Mouse (Mus musculus): Measurements from ENCODE around the gene Fcgr4. TPM values are rescaled to one million over a fixed set of nuclear protein-coding genes. Genes with fewer than 3 reads are reported as not detected.

Fcgr4 gene
- polyA plus RNA-seq, 1 experiment from 2014 or later, result 0.22 TPM

Small RNAs within 50 kb of the gene (microRNA-seq; reads per million reads assigned to microRNA genes)
- not detected for gene Gm27552
- gene Mir6546, result 0.83 reads per million

Other genes starting within 250 kb of the Fcgr4 start
- gene Atf6, start 151.1 kb upstream of the Fcgr4 start, polyA plus RNA-seq (2015; fragmentation: Nextera tagmentation; extraction: Ambion mirVana), result 7.7 and 8.1 TPM in 2 replicates
- gene Gm26620, start 133.9 kb upstream of the Fcgr4 start, polyA plus RNA-seq (2015; fragmentation: Nextera tagmentation; extraction: Ambion mirVana), result 0.58 and 1.1 TPM in 2 replicates
- 32.6 and 39.2 TPM in 2 replicates for gene Dusp12, start 133.4 kb upstream of the Fcgr4 start, polyA plus RNA-seq (2015; fragmentation: Nextera tagmentation; extraction: Ambion mirVana)
- gene Fcrlb, start 106.0 kb upstream of the Fcgr4 start, polyA plus RNA-seq (2015; fragmentation: Nextera tagmentation; extraction: Ambion mirVana), result 0.22 TPM in 1 of 2 replicates, not detected in the other
- not detected in 2 replicates for gene Fcrla, start 91.3 kb upstream of the Fcgr4 start, polyA plus RNA-seq (2015; fragmentation: Nextera tagmentation; extraction: Ambion mirVana)
- gene Fcgr2b, start 42.4 kb upstream of the Fcgr4 start, polyA plus RNA-seq (2015; fragmentation: Nextera tagmentation; extraction: Ambion mirVana), result 0.63 and 1.7 TPM in 2 replicates
- gene Fcgr3, start 46.0 kb downstream of the Fcgr4 start, polyA plus RNA-seq (2015; fragmentation: Nextera tagmentation; extraction: Ambion mirVana), result 6.7 and 7.6 TPM in 2 replicates
- 5.3 and 6.4 TPM in 2 replicates for gene Cfap126, start 95.0 kb downstream of the Fcgr4 start, polyA plus RNA-seq (2015; fragmentation: Nextera tagmentation; extraction: Ambion mirVana)
- gene Sdhc, start 131.7 kb downstream of the Fcgr4 start, polyA plus RNA-seq (2015; fragmentation: Nextera tagmentation; extraction: Ambion mirVana), result 206 and 226 TPM in 2 replicates
- not detected in 2 replicates for gene Mpz, start 131.8 kb downstream of the Fcgr4 start, polyA plus RNA-seq (2015; fragmentation: Nextera tagmentation; extraction: Ambion mirVana)
- 7.1 and 7.9 TPM in 2 replicates for gene Pcp4l1, start 177.3 kb downstream of the Fcgr4 start, polyA plus RNA-seq (2015; fragmentation: Nextera tagmentation; extraction: Ambion mirVana)
- gene Nr1i3, start 195.1 kb downstream of the Fcgr4 start, polyA plus RNA-seq (2015; fragmentation: Nextera tagmentation; extraction: Ambion mirVana), result 0.29 and 0.48 TPM in 2 replicates
- 47.7 and 54.8 TPM in 2 replicates for gene Tomm40l, start 203.6 kb downstream of the Fcgr4 start, polyA plus RNA-seq (2015; fragmentation: Nextera tagmentation; extraction: Ambion mirVana)
- 1.4 and 2.3 TPM in 2 replicates for gene Apoa2, start 206.1 kb downstream of the Fcgr4 start, polyA plus RNA-seq (2015; fragmentation: Nextera tagmentation; extraction: Ambion mirVana)
- 15.7 and 17.6 TPM in 2 replicates for gene Fcer1g, start 215.4 kb downstream of the Fcgr4 start, polyA plus RNA-seq (2015; fragmentation: Nextera tagmentation; extraction: Ambion mirVana)
- 7.2 and 7.6 TPM in 2 replicates for gene Adamts4, start 231.5 kb downstream of the Fcgr4 start, polyA plus RNA-seq (2015; fragmentation: Nextera tagmentation; extraction: Ambion mirVana)
- 212 and 232 TPM in 2 replicates for gene Ndufs2, start 232.5 kb downstream of the Fcgr4 start, polyA plus RNA-seq (2015; fragmentation: Nextera tagmentation; extraction: Ambion mirVana)